Mouse (Mus musculus) hindbrain, embryonic 10.5 days (tissue): ENCODE results near the gene Mpi. TPM values are rescaled to one million over a fixed set of nuclear protein-coding genes. Genes with fewer than 3 reads are reported as not detected.

Source experiments
- DNase-seq: peaks from one replicate; pipeline ENCODE4 v3.0.0-alpha.2; 2017; ENCODE audit warnings: low spot score
- H3K27ac ChIP-seq: fragments of 300-500 bp; sonication (generic); 2 replicates; pipeline ENCODE4 v1.5.1; 2016; ENCODE audit warnings: mild to moderate bottlenecking, moderate library complexity
- H3K27me3 ChIP-seq: fragments of 300-500 bp; sonication (generic); 2 replicates; pipeline ENCODE4 v1.6.1; 2016; ENCODE audit warnings: mild to moderate bottlenecking; ENCODE audit not compliant: poor library complexity, insufficient read depth, severe bottlenecking
- H3K36me3 ChIP-seq: fragments of 300-500 bp; sonication (generic); 2 replicates; pipeline ENCODE4 v1.6.1; 2016; ENCODE audit warnings: mild to moderate bottlenecking, moderate library complexity
- H3K4me1 ChIP-seq: fragments of 300-500 bp; sonication (generic); replicated peaks from 2 replicates; pipeline ENCODE4 v1.6.1; 2016; ENCODE audit warnings: mild to moderate bottlenecking
- H3K4me3 ChIP-seq: fragments of 300-500 bp; sonication (generic); 2 replicates; pipeline ENCODE4 v1.5.1; 2016; ENCODE audit warnings: mild to moderate bottlenecking, moderate library complexity
- H3K9me3 ChIP-seq: fragments of 300-500 bp; sonication (generic); 2 replicates; pipeline ENCODE4 v1.6.1; 2016; ENCODE audit warnings: mild to moderate bottlenecking, moderate library complexity
- WGBS: fragments of 180-500 bp; shearing (Covaris S2); methylation state at CpG from one replicate; pipeline ENCODE4 v1.1.7; 2016; 5-methylcytosine and 5-hydroxymethylcytosine counted together
- polyA plus RNA-seq: library from polyadenylated mRNA; unstranded; fragments of >200 nt; fragmentation: Nextera tagmentation; extraction: Ambion mirVana; gene quantifications from 2 replicates; pipeline ENCODE4 v1.2.1, GENCODE M21; 2016

Gene Mpi
- polyA plus RNA-seq, 1 experiment from 2014 or later, result 74.1 TPM

DNA sequence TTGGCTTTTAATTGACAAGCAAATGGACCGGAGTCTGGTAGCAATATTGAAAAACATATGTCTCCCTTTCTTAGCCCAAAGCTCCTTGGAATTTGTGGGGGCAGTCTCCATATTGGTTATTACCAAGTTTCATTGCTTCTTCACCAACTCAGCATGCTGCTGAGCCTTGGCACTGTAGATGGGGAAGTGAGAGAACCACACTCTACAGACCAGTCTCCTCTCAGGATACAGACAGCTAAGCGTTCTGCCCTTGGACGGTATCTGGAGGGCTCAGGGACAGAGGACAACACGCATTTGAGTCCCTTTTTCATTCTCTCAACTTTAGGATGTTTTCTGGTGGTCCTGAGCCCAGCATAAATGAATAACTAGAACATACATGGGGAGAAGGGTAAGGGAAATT, 6.1 kb upstream of the Mpi start:
- no peaks in the 10 kb centered on the region for H3K9me3 ChIP-seq
- H3K27me3 ChIP-seq, result no peaks in the 10 kb centered on the region
- no peak overlapping the region for H3K27ac ChIP-seq
- no peak for DNase-seq
- no peaks in the 10 kb centered on the region for H3K36me3 ChIP-seq
- 85% methylated on average over 4 of the region's 4 CpGs for WGBS
- peaks cover 37% of the 10 kb centered on the region for H3K4me1 ChIP-seq
- H3K4me3 ChIP-seq, result no peak overlapping the region

GRCm38 (mm10) chr9:57557215-57557614, 4.7 kb upstream of the Mpi start:
- 80% methylated on average over 3 of the region's 3 CpGs for WGBS
- no peak overlapping the region for H3K4me3 ChIP-seq
- no peaks in the 10 kb centered on the region for H3K27me3 ChIP-seq
- H3K27ac ChIP-seq, result no peak overlapping the region
- DNase-seq, result no peak
- no peaks in the 10 kb centered on the region for H3K9me3 ChIP-seq
- H3K36me3 ChIP-seq, result no peaks in the 10 kb centered on the region
- H3K4me1 ChIP-seq, result peaks cover 34% of the 10 kb centered on the region

GRCm38 (mm10) chr9:57554753-57555152, 2.2 kb upstream of the Mpi start:
- Histone ChIP-seq H3K27me3 (no peaks in the 10 kb centered on the region), H3K27ac (no peak overlapping the region), H3K36me3 (peaks cover 14% of the 10 kb centered on the region), H3K4me3 (no peak overlapping the region), H3K4me1 (peaks cover 24% of the 10 kb centered on the region), H3K9me3 (no peaks in the 10 kb centered on the region)
- no peak for DNase-seq
- 32% methylated on average over 3 of the region's 3 CpGs for WGBS

DNA sequence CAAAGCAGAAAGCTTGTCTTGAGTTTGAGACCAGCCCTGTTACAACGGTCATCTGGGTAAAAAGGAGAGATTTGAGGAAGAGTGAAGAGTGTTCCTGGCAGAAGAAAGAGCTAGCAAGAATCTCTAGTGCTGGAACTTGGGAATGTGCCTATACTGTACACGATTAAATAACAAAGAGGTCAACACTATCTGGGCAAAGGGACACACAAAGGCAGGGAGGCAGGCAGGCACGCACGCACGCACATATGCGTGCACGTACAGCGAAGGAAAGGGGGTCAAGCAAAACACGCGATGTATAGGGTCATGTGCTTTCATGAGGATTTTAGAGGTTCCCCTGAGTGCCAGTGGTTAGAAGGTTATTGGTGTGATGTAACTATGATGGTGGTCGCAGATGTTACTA, 556 bp upstream of the Mpi start:
- Histone ChIP-seq H3K9me3 (no peaks in the 10 kb centered on the region), H3K27me3 (no peaks in the 10 kb centered on the region), H3K4me1 (peaks cover 24% of the 10 kb centered on the region), H3K36me3 (peaks cover 30% of the 10 kb centered on the region), H3K27ac (peak overlapping the region; percentile 89; the same call in 1 of the 2 replicates), H3K4me3 (no peak overlapping the region)
- DNase-seq, result no peak
- 70% methylated on average over 11 of the region's 11 CpGs for WGBS

DNA sequence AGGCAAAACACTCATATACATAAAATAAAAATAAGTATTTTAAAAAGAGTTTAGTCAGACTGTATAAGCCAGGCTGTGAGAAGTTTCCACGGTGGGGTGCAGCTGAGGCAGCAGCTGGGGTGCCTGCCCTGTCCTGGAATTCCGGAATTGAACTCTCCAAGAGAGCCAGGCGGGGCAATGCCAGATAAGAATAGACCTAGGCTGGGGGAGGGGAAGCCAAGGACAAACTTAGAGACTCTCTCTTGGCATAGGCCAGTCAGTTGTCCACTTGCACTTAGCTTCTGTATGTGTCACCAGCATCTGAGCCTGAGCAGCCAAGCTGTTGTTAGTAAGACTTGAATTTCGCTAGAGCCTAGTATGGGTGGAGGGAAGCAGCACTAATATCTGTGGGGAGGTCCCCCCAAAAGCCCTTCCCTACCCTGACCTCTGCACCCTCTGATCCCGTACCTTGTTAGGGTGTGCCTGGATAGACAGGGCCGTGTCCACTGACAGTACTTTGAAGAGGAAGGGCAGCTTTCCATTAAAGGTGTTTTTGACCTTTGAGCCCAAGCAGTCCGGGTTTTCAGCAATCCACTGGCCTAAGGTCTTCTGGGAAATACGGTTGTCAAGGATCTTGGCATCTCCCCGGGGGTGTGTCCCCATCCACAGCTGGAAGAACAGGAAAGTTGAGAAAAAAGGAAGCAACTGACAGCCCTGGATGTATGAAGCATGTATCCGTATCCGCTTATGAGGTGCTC, 2.3 kb downstream of the Mpi start:
- H3K36me3 ChIP-seq, result peaks cover 59% of the 10 kb centered on the region
- DNase-seq, result no peak
- WGBS, result 91% methylated on average over 11 of the region's 11 CpGs

DNA sequence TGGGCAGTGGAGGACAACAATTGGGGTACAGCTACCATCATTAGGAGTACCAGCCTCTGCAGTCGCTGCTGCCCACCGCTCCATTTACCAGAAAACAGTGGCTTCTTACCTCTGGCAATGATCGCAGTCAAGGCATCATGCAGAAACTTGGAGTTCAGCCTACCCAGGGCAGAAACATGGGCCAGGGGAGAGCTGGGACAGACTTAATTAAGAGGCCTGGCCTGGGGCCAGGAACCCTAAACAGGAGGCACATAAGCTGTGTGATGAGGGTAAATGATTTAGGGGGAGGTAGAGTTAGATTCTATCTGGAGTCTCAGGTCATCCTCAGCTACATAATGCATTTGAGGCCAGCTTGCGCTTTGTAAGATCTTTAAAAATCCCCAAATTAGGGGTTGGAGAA, 3.4 kb downstream of the Mpi start:
- H3K36me3 ChIP-seq, result peaks cover 70% of the 10 kb centered on the region
- H3K4me1 ChIP-seq, result peaks cover 19% of the 10 kb centered on the region
- DNase-seq, result no peak
- H3K9me3 ChIP-seq, result no peaks in the 10 kb centered on the region
- WGBS, result 95% methylated on average over 4 of the region's 4 CpGs
- H3K4me3 ChIP-seq, result 0 out of 2 replicates have a peak overlapping the region, but pooled peaks have one; percentile 1
- H3K27me3 ChIP-seq, result no peaks in the 10 kb centered on the region
- H3K27ac ChIP-seq, result no peak overlapping the region

More for the DNA sequence above, 2.3 kb downstream of the Mpi start:
- H3K4me3 ChIP-seq, result no peak overlapping the region
- no peak overlapping the region for H3K27ac ChIP-seq
- no peaks in the 10 kb centered on the region for H3K9me3 ChIP-seq
- no peaks in the 10 kb centered on the region for H3K27me3 ChIP-seq
- H3K4me1 ChIP-seq, result peaks cover 24% of the 10 kb centered on the region

DNA sequence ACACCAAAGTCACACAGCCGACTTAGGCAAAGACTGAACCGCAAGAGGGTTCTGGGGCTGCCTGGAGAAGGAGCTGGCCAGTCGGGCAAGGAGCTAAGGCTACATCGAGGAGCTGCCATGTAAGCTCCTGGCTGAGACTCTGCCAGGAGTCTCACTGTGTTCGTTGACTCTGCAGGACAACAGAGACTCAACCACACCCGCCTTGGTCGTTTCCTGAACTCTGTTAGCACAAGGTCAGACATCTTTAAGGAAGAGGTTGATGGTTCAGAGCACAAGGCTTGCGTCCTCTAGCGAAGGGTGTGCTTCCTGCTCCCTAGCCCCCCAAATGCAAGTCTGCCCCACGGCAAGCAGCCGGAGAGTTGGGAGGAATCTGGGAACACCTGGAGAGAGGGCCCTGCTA, 4.7 kb downstream of the Mpi start:
- H3K36me3 ChIP-seq, result peaks cover 83% of the 10 kb centered on the region

GRCm38 (mm10) chr9:57547287-57547686, 5.3 kb downstream of the Mpi start:
- Histone ChIP-seq H3K4me1 (peaks cover 8% of the 10 kb centered on the region), H3K4me3 (no peak overlapping the region), H3K36me3 (peaks cover 89% of the 10 kb centered on the region), H3K27me3 (no peaks in the 10 kb centered on the region), H3K27ac (no peak overlapping the region), H3K9me3 (no peaks in the 10 kb centered on the region)
- DNase-seq, result no peak
- 85% methylated on average over 5 of the region's 5 CpGs for WGBS

More for the DNA sequence above, 4.7 kb downstream of the Mpi start:
- DNase-seq, result no peak
- H3K4me1 ChIP-seq, result peaks cover 8% of the 10 kb centered on the region
- no peaks in the 10 kb centered on the region for H3K9me3 ChIP-seq
- H3K4me3 ChIP-seq, result no peak overlapping the region
- no peaks in the 10 kb centered on the region for H3K27me3 ChIP-seq
- WGBS, result 94% methylated on average over 11 of the region's 11 CpGs
- H3K27ac ChIP-seq, result no peak overlapping the region

DNA sequence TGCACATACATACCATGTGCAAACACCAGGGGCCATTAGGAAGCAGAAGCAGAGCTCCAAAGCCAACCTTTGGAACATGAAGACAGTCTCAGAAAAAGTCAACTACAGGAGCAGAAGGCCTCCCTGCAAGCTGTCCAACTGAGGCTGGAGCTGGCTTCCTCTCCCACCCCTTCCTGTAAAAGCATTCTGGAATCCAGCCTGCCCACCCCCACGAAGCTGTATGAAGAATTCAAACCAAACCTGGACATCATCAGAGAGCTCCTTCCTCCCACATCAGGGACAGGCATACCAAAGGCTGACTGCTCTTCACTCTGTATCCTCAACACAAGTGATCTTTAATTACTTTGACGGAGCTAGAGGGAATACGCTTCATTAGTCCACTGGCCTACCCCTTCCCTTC, 8.6 kb downstream of the Mpi start:
- Histone ChIP-seq H3K27ac (no peak overlapping the region), H3K36me3 (peaks cover 98% of the 10 kb centered on the region), H3K4me3 (no peak overlapping the region), H3K4me1 (peaks cover 5% of the 10 kb centered on the region), H3K9me3 (no peaks in the 10 kb centered on the region), H3K27me3 (no peaks in the 10 kb centered on the region)
- 84% methylated on average over 3 of the region's 3 CpGs for WGBS
- no peak for DNase-seq

GRCm38 (mm10) chr9:57541312-57541711, 11.3 kb downstream of the Mpi start:
- H3K4me1 ChIP-seq, result peaks cover 28% of the 10 kb centered on the region
- H3K9me3 ChIP-seq, result no peaks in the 10 kb centered on the region
- H3K4me3 ChIP-seq, result no peak overlapping the region
- 26% methylated on average over 1 of the region's 1 CpGs for WGBS
- H3K36me3 ChIP-seq, result peaks cover 75% of the 10 kb centered on the region
- peak; percentile 39 for DNase-seq
- H3K27ac ChIP-seq, result no peak overlapping the region
- H3K27me3 ChIP-seq, result no peaks in the 10 kb centered on the region

DNA sequence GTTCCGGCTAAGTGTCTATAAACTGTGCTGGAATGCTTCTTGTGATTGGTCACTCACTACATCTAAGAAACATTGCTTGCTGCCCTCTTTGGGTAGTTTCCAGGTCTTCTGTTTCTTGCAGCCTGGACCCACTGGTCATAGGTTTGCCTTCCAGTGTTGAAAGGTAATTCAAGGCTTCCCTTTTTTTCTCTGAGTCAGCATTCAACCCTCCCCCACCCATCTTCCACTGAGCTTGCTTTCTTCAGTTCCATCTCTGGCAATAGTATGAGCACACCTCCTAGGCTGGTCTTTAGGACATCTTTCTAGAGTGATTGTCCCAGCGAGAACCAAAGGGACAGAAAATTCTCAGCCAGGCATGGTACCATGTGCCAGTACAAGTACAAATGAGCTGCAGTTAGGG, 13.0 kb downstream of the Mpi start:
- H3K36me3 ChIP-seq, result peaks cover 64% of the 10 kb centered on the region
- no peaks in the 10 kb centered on the region for H3K27me3 ChIP-seq
- H3K9me3 ChIP-seq, result no peaks in the 10 kb centered on the region
- no peak overlapping the region for H3K27ac ChIP-seq
- peaks cover 28% of the 10 kb centered on the region for H3K4me1 ChIP-seq
- WGBS, result 91% methylated on average over 2 of the region's 2 CpGs
- no peak overlapping the region for H3K4me3 ChIP-seq
- DNase-seq, result no peak

GRCm38 (mm10) chr9:57537728-57538181, 14.8 kb downstream of the Mpi start:
- under 1% methylated on average over 24 of the region's 24 CpGs for WGBS
- Histone ChIP-seq H3K36me3 (peaks cover 64% of the 10 kb centered on the region), H3K9me3 (no peaks in the 10 kb centered on the region), H3K27ac (peak overlapping the region; percentile 97), H3K4me3 (peak overlapping the region; percentile 94), H3K27me3 (no peaks in the 10 kb centered on the region), H3K4me1 (peaks cover 28% of the 10 kb centered on the region)
- no peak for DNase-seq

GRCm38 (mm10) chr9:57537044-57537727, 15.4 kb downstream of the Mpi start, which contains the start of gene Fam219b:
Gene Fam219b (plus strand): TSS chr9:57537528.
- 2% methylated on average over 45 of the region's 45 CpGs for WGBS
- peak; percentile 89 for DNase-seq
- H3K36me3 ChIP-seq, result peaks cover 64% of the 10 kb centered on the region
- H3K27ac ChIP-seq, result peak within 1 kb of the TSS; percentile 97
- no peaks in the 10 kb centered on the region for H3K27me3 ChIP-seq
- H3K4me3 ChIP-seq, result peak within 1 kb of the TSS; percentile 94
- H3K9me3 ChIP-seq, result no peaks in the 10 kb centered on the region
- H3K4me1 ChIP-seq, result peaks cover 28% of the 10 kb centered on the region
